Mouse (Mus musculus): ENCODE results near the gene Vwa3b. TPM values are rescaled to one million over a fixed set of nuclear protein-coding genes. Genes with fewer than 3 reads are reported as not detected.

Vwa3b gene
- polyA plus RNA-seq, 1 experiment, result not detected

DNA sequence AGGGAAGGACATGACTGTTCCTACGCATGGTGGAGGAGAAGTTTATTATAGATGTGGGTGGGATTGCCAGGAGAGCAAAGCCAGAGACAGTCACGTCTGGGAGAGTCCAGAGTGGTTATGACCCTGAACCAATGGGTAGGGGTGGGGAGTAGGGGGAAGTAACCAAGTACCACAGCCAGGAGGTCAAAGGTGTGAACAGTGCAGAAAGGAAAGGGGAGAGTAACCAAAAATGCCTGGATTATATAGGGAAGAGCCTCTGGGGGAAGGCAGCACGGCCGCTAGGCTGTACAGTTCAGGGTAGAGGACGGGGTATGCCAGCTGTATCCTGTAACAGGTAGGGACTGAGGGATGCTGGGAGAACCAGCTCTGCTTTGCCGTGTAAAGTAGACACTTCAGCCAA lies 37.8 kb upstream of the Vwa3b start:
- Histone ChIP-seq H3K4me3 (no peak overlapping the region), H3K27me3 (ENCODE audit: control insufficient read depth, insufficient read depth, insufficient read length) (peaks cover 14% of the 10 kb centered on the region)
- TF ChIP-seq USF1 (IDR thresholded peaks at IDR 0.05; ENCODE audit: low read depth), result no peak
- no peak for TF ChIP-seq CEBPB (IDR thresholded peaks at IDR 0.05; ENCODE audit: insufficient read depth, poor library complexity, severe bottlenecking)
- TF ChIP-seq POLR2AphosphoS2 (IDR thresholded peaks at IDR 0.05; ENCODE audit: insufficient read length, low read depth), result no peak
- TF ChIP-seq TCF3 (IDR thresholded peaks at IDR 0.05; ENCODE audit: insufficient read length, low read depth), result no peak
- no peak for TF ChIP-seq TCF12 (IDR thresholded peaks at IDR 0.05; ENCODE audit: insufficient read depth, poor library complexity, severe bottlenecking)
- no peak for TF ChIP-seq POLR2A (IDR thresholded peaks at IDR 0.05; ENCODE audit: insufficient read length, low read depth)
- TF ChIP-seq MYOG (IDR thresholded peaks at IDR 0.05; ENCODE audit: control insufficient read depth in 1 of 3, insufficient read depth in 1 of 3, insufficient read length in 2 of 3, low read depth in 2 of 3), result no peak
- no peak for TF ChIP-seq E2F4 (IDR thresholded peaks at IDR 0.05; ENCODE audit: insufficient read depth)

GRCm38 (mm10) chr1:36994296-36994695 lies 32.1 kb upstream of the Vwa3b start:
- Histone ChIP-seq H3K4me2 (ENCODE audit: low read depth) (no peak overlapping the region), H3ac (ENCODE audit: control insufficient read depth, insufficient read length) (no peak overlapping the region), H3K79me2 (ENCODE audit: control insufficient read depth, insufficient read depth) (no peaks in the 10 kb centered on the region), H3K27me3 (ENCODE audit: control insufficient read depth, insufficient read depth, insufficient read length) (peaks cover 4% of the 10 kb centered on the region), H3K36me3 (ENCODE audit: control insufficient read depth, insufficient read depth) (no peaks in the 10 kb centered on the region), H3K4me3 (no peak overlapping the region)
- TF ChIP-seq REST (IDR thresholded peaks at IDR 0.05; ENCODE audit: insufficient read depth, insufficient read length), result no peak
- TF ChIP-seq POLR2AphosphoS2 (IDR thresholded peaks at IDR 0.05; ENCODE audit: insufficient read length, low read depth), result no peak
- no peak for TF ChIP-seq MYOD1 (IDR thresholded peaks at IDR 0.05; ENCODE audit: control insufficient read depth in 1 of 3, insufficient read length in 2 of 3, low read depth in 2 of 3)
- no peak for TF ChIP-seq SRF (IDR thresholded peaks at IDR 0.05; ENCODE audit: control insufficient read depth, insufficient read length, low read depth)
- TF ChIP-seq POLR2A (IDR thresholded peaks at IDR 0.05; ENCODE audit: insufficient read length, low read depth), result no peak
- TF ChIP-seq TCF3 (IDR thresholded peaks at IDR 0.05; ENCODE audit: insufficient read length, low read depth), result no peak
- TF ChIP-seq MAX (IDR thresholded peaks at IDR 0.05; ENCODE audit: low read depth), result no peak
- TF ChIP-seq CEBPB (IDR thresholded peaks at IDR 0.05; ENCODE audit: insufficient read depth, poor library complexity, severe bottlenecking), result no peak
- TF ChIP-seq MYOG (IDR thresholded peaks at IDR 0.05; ENCODE audit: control insufficient read depth in 1 of 3, insufficient read depth in 1 of 3, insufficient read length in 2 of 3, low read depth in 2 of 3), result no peak
- TF ChIP-seq E2F4 (IDR thresholded peaks at IDR 0.05; ENCODE audit: insufficient read depth), result no peak
- no peak for TF ChIP-seq USF1 (IDR thresholded peaks at IDR 0.05; ENCODE audit: low read depth)
- no peak for TF ChIP-seq TCF12 (IDR thresholded peaks at IDR 0.05; ENCODE audit: insufficient read depth, poor library complexity, severe bottlenecking)

More for the DNA sequence above, 37.8 kb upstream of the Vwa3b start:
- no peaks in the 10 kb centered on the region for H3K36me3 ChIP-seq (ENCODE audit: control insufficient read depth, insufficient read depth)
- H3ac ChIP-seq (ENCODE audit: control insufficient read depth, insufficient read length), result no peak overlapping the region
- H3K79me2 ChIP-seq (ENCODE audit: control insufficient read depth, insufficient read depth), result no peaks in the 10 kb centered on the region
- no peak overlapping the region for H3K4me2 ChIP-seq (ENCODE audit: low read depth)

- H3K79me2 ChIP-seq (ENCODE audit: control insufficient read depth, insufficient read depth), result no peaks in the 10 kb centered on the region
- H3K36me3 ChIP-seq (ENCODE audit: control insufficient read depth, insufficient read depth), result no peaks in the 10 kb centered on the region
- no peak overlapping the region for H3ac ChIP-seq (ENCODE audit: control insufficient read depth, insufficient read length)
- no peak overlapping the region for H3K4me3 ChIP-seq
- TF ChIP-seq E2F4 (IDR thresholded peaks at IDR 0.05; ENCODE audit: insufficient read depth) (no peak), SRF (IDR thresholded peaks at IDR 0.05; ENCODE audit: control insufficient read depth, insufficient read length, low read depth) (no peak), REST (IDR thresholded peaks at IDR 0.05; ENCODE audit: insufficient read depth, insufficient read length) (no peak)
- peaks cover 3% of the 10 kb centered on the region for H3K27me3 ChIP-seq (ENCODE audit: control insufficient read depth, insufficient read depth, insufficient read length)
- no peak overlapping the region for H3K4me2 ChIP-seq (ENCODE audit: low read depth)
Observed at GRCm38 (mm10) chr1:36995760-36996159, 30.6 kb upstream of the Vwa3b start.

GRCm38 (mm10) chr1:36996561-36997213 lies 29.7 kb upstream of the Vwa3b start:
- no peaks in the 10 kb centered on the region for H3K79me2 ChIP-seq (ENCODE audit: control insufficient read depth, insufficient read depth)
- TF ChIP-seq USF1 (IDR thresholded peaks at IDR 0.05; ENCODE audit: low read depth) (no peak), CEBPB (IDR thresholded peaks at IDR 0.05; ENCODE audit: insufficient read depth, poor library complexity, severe bottlenecking) (no peak), REST (IDR thresholded peaks at IDR 0.05; ENCODE audit: insufficient read depth, insufficient read length) (no peak), E2F4 (IDR thresholded peaks at IDR 0.05; ENCODE audit: insufficient read depth) (no peak), MYOD1 (IDR thresholded peaks at IDR 0.05; ENCODE audit: control insufficient read depth in 1 of 3, insufficient read length in 2 of 3, low read depth in 2 of 3) (no peak), POLR2AphosphoS2 (IDR thresholded peaks at IDR 0.05; ENCODE audit: insufficient read length, low read depth) (no peak), MYOG (IDR thresholded peaks at IDR 0.05; ENCODE audit: control insufficient read depth in 1 of 3, insufficient read depth in 1 of 3, insufficient read length in 2 of 3, low read depth in 2 of 3) (no peak), POLR2A (IDR thresholded peaks at IDR 0.05; ENCODE audit: insufficient read length, low read depth) (no peak), MAX (IDR thresholded peaks at IDR 0.05; ENCODE audit: low read depth) (no peak), TCF3 (IDR thresholded peaks at IDR 0.05; ENCODE audit: insufficient read length, low read depth) (no peak), SRF (IDR thresholded peaks at IDR 0.05; ENCODE audit: control insufficient read depth, insufficient read length, low read depth) (no peak)
- no peak overlapping the region for H3ac ChIP-seq (ENCODE audit: control insufficient read depth, insufficient read length)
- no peak overlapping the region for H3K4me3 ChIP-seq
- H3K27me3 ChIP-seq (ENCODE audit: control insufficient read depth, insufficient read depth, insufficient read length), result no peaks in the 10 kb centered on the region
- H3K36me3 ChIP-seq (ENCODE audit: control insufficient read depth, insufficient read depth), result no peaks in the 10 kb centered on the region
- no peak overlapping the region for H3K4me2 ChIP-seq (ENCODE audit: low read depth)

GRCm38 (mm10) chr1:37000307-37000706 lies 26.1 kb upstream of the Vwa3b start:
- peak overlapping the region; percentile 56 for H3K4me2 ChIP-seq (ENCODE audit: low read depth)
- no peak overlapping the region for H3K4me3 ChIP-seq
- no peaks in the 10 kb centered on the region for H3K36me3 ChIP-seq (ENCODE audit: control insufficient read depth, insufficient read depth)
- H3ac ChIP-seq (ENCODE audit: control insufficient read depth, insufficient read length), result no peak overlapping the region
- TF ChIP-seq POLR2A (IDR thresholded peaks at IDR 0.05; ENCODE audit: insufficient read length, low read depth) (no peak), CEBPB (IDR thresholded peaks at IDR 0.05; ENCODE audit: insufficient read depth, poor library complexity, severe bottlenecking) (no peak), MYOG (IDR thresholded peaks at IDR 0.05; ENCODE audit: control insufficient read depth in 1 of 3, insufficient read depth in 1 of 3, insufficient read length in 2 of 3, low read depth in 2 of 3) (no peak)
- no peaks in the 10 kb centered on the region for H3K27me3 ChIP-seq (ENCODE audit: control insufficient read depth, insufficient read depth, insufficient read length)
- no peaks in the 10 kb centered on the region for H3K79me2 ChIP-seq (ENCODE audit: control insufficient read depth, insufficient read depth)

Data from myocyte (in vitro differentiated cells).